Mouse (Mus musculus): Measurements from ENCODE around the gene Higd1a. TPM values are rescaled to one million over a fixed set of nuclear protein-coding genes. Genes with fewer than 3 reads are reported as not detected.

Gene Higd1a
- polyA plus RNA-seq, 1 experiment from 2014 or later: 317 TPM

DNA sequence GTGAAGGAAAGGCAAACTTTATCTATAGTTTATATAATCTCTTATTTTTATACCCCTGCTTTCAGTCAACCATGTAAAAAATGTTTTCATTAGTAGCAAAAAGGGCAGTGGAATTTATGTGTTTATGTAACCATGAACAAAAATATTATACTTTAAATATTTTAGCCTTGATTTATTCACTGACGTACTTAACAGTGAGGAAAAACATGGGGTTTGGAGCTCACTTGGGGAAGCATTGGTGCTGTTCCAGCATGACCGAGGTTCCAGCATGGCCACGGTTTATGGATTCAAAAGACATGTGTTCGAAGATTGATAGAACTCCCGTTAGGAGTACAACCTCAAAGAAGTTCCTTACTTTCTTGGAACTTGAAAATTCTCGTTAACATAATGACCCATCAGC lies 10.1 kb upstream of the Higd1a start:
- WGBS: 51% methylated on average over 6 of the region's 6 CpGs
- H3K9me3 ChIP-seq (replicated peaks; ENCODE audit: control insufficient read depth, low read length): no peaks in the 10 kb centered on the region
- peak; percentile 65; the same call in 1 of the 2 replicates for ATAC-seq (ENCODE audit: insufficient read depth, low FRiP score)
- H3K4me3 ChIP-seq (replicated peaks; ENCODE audit: low read length): no peak overlapping the region
- no peak overlapping the region for H3K4me2 ChIP-seq (ENCODE audit: low read depth, low read length)
- no peaks in the 10 kb centered on the region for H3K36me3 ChIP-seq (ENCODE audit: control insufficient read depth, insufficient read depth, low read length)
- peaks cover 19% of the 10 kb centered on the region for H3K4me1 ChIP-seq (ENCODE audit: control insufficient read depth, insufficient read depth, low read length)
- H3K9ac ChIP-seq (ENCODE audit: low read length): no peak overlapping the region
- H3K27ac ChIP-seq (ENCODE audit: low read length): peak overlapping the region; percentile 79
- H3K27me3 ChIP-seq (ENCODE audit: control insufficient read depth, insufficient read depth, low read length): no peaks in the 10 kb centered on the region

- peak overlapping the region; percentile 38; the same call in 1 of the 2 replicates for H3K4me2 ChIP-seq (ENCODE audit: low read depth, low read length)
- H3K4me3 ChIP-seq (replicated peaks; ENCODE audit: low read length): no peak overlapping the region
- H3K27me3 ChIP-seq (ENCODE audit: control insufficient read depth, insufficient read depth, low read length): no peaks in the 10 kb centered on the region
- H3K36me3 ChIP-seq (ENCODE audit: control insufficient read depth, insufficient read depth, low read length): no peaks in the 10 kb centered on the region
- H3K4me1 ChIP-seq (ENCODE audit: control insufficient read depth, insufficient read depth, low read length): peaks cover 19% of the 10 kb centered on the region
- H3K9me3 ChIP-seq (replicated peaks; ENCODE audit: control insufficient read depth, low read length): no peaks in the 10 kb centered on the region
- 46% methylated on average over 6 of the region's 6 CpGs for WGBS
- ATAC-seq (ENCODE audit: insufficient read depth, low FRiP score): peak; percentile 74; the same call in 1 of the 2 replicates
- H3K9ac ChIP-seq (ENCODE audit: low read length): no peak overlapping the region
- H3K27ac ChIP-seq (ENCODE audit: low read length): peak overlapping the region; percentile 93
Measured at GRCm38 (mm10) chr9:121867632-121868031, 9.5 kb upstream of the Higd1a start.

DNA sequence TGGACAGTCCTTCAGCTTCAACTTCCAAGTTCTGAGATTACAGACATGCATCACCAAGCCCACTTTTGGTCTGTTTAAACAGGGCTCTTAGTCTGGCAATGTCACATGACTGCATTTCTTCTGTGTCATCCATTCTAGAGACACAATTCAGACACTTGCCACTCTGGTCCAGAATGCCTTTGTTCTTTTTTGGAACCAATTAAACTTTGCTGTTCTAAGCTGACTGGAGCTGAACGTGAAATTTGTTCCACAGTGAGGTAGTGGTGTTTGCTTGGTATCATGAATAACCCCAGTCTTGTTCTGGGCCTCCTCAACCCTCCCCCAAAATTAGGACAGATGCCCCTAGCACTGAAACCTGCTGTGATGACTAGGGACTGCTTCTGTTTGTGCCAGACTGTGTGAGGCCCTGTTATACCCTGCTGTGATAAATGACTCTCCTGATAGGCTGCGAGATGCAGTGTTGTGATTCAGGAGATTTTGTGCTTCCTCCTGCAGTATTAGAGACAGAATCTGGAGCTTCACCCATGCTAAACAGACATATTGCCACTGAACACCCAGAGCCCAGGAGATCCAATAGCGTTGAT lies 7.4 kb upstream of the Higd1a start:
- H3K9ac ChIP-seq (ENCODE audit: low read length): no peak overlapping the region
- WGBS: 40% methylated on average over 3 of the region's 3 CpGs
- peaks cover 16% of the 10 kb centered on the region for H3K4me1 ChIP-seq (ENCODE audit: control insufficient read depth, insufficient read depth, low read length)
- no peak overlapping the region for H3K4me3 ChIP-seq (replicated peaks; ENCODE audit: low read length)
- H3K27me3 ChIP-seq (ENCODE audit: control insufficient read depth, insufficient read depth, low read length): no peaks in the 10 kb centered on the region
- peak overlapping the region; percentile 72 for H3K27ac ChIP-seq (ENCODE audit: low read length)
- no peak overlapping the region for H3K4me2 ChIP-seq (ENCODE audit: low read depth, low read length)
- H3K9me3 ChIP-seq (replicated peaks; ENCODE audit: control insufficient read depth, low read length): no peaks in the 10 kb centered on the region
- ATAC-seq (ENCODE audit: insufficient read depth, low FRiP score): no peak
- no peaks in the 10 kb centered on the region for H3K36me3 ChIP-seq (ENCODE audit: control insufficient read depth, insufficient read depth, low read length)

GRCm38 (mm10) chr9:121864837-121865236 lies 6.7 kb upstream of the Higd1a start:
- Histone ChIP-seq H3K4me3 (replicated peaks; ENCODE audit: low read length) (no peak overlapping the region), H3K27ac (ENCODE audit: low read length) (no peak overlapping the region), H3K4me1 (ENCODE audit: control insufficient read depth, insufficient read depth, low read length) (peaks cover 16% of the 10 kb centered on the region), H3K9me3 (replicated peaks; ENCODE audit: control insufficient read depth, low read length) (no peaks in the 10 kb centered on the region), H3K4me2 (ENCODE audit: low read depth, low read length) (no peak overlapping the region), H3K27me3 (ENCODE audit: control insufficient read depth, insufficient read depth, low read length) (no peaks in the 10 kb centered on the region), H3K9ac (ENCODE audit: low read length) (no peak overlapping the region), H3K36me3 (ENCODE audit: control insufficient read depth, insufficient read depth, low read length) (no peaks in the 10 kb centered on the region)
- 38% methylated on average over 4 of the region's 4 CpGs for WGBS
- ATAC-seq (ENCODE audit: insufficient read depth, low FRiP score): no peak

- no peak overlapping the region for H3K9ac ChIP-seq (ENCODE audit: low read length)
- H3K27ac ChIP-seq (ENCODE audit: low read length): no peak overlapping the region
- no peaks in the 10 kb centered on the region for H3K27me3 ChIP-seq (ENCODE audit: control insufficient read depth, insufficient read depth, low read length)
- peaks cover 6% of the 10 kb centered on the region; the same call in 1 of the 2 replicates for H3K36me3 ChIP-seq (ENCODE audit: control insufficient read depth, insufficient read depth, low read length)
- no peak for ATAC-seq (ENCODE audit: insufficient read depth, low FRiP score)
- 92% methylated on average over 2 of the region's 2 CpGs for WGBS
- H3K4me1 ChIP-seq (ENCODE audit: control insufficient read depth, insufficient read depth, low read length): peaks cover 13% of the 10 kb centered on the region
- H3K4me2 ChIP-seq (ENCODE audit: low read depth, low read length): no peak overlapping the region
- H3K9me3 ChIP-seq (replicated peaks; ENCODE audit: control insufficient read depth, low read length): no peaks in the 10 kb centered on the region
- H3K4me3 ChIP-seq (replicated peaks; ENCODE audit: low read length): no peak overlapping the region
Measured at GRCm38 (mm10) chr9:121860921-121861320, 2.8 kb upstream of the Higd1a start.

DNA sequence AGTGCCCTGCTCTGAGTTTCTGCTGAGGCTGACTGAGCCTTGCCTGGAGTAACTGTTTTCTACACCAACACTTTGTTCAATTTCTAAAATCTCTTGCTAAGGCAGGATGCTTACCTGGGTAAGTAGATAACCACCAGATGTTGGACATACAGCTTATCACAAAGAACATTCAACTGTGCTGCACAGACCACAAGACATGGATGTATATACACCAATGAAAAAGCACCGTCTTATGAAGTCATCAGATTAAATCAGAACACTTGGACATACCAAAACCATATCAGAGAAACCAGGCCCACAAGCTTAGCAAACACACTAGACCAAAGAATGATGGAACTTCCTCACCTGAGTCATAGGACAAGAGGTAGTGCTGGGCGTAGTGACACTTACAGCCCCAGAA lies 1.2 kb upstream of the Higd1a start:
- Histone ChIP-seq H3K9me3 (replicated peaks; ENCODE audit: control insufficient read depth, low read length) (no peaks in the 10 kb centered on the region), H3K4me1 (ENCODE audit: control insufficient read depth, insufficient read depth, low read length) (peaks cover 9% of the 10 kb centered on the region), H3K9ac (ENCODE audit: low read length) (no peak overlapping the region), H3K4me3 (replicated peaks; ENCODE audit: low read length) (no peak overlapping the region), H3K36me3 (ENCODE audit: control insufficient read depth, insufficient read depth, low read length) (peaks cover 6% of the 10 kb centered on the region; the same call in 1 of the 2 replicates), H3K4me2 (ENCODE audit: low read depth, low read length) (no peak overlapping the region), H3K27ac (ENCODE audit: low read length) (no peak overlapping the region), H3K27me3 (ENCODE audit: control insufficient read depth, insufficient read depth, low read length) (no peaks in the 10 kb centered on the region)
- no peak for ATAC-seq (ENCODE audit: insufficient read depth, low FRiP score)
- 87% methylated on average over 2 of the region's 2 CpGs for WGBS

GRCm38 (mm10) chr9:121857474-121858152 lies 549 bp downstream of the Higd1a start:
- Histone ChIP-seq H3K4me1 (ENCODE audit: control insufficient read depth, insufficient read depth, low read length) (peaks cover 15% of the 10 kb centered on the region), H3K27ac (ENCODE audit: low read length) (peak overlapping the region; percentile 99), H3K4me3 (replicated peaks; ENCODE audit: low read length) (peak overlapping the region; percentile 86), H3K4me2 (ENCODE audit: low read depth, low read length) (peak overlapping the region; percentile 64), H3K27me3 (ENCODE audit: control insufficient read depth, insufficient read depth, low read length) (no peaks in the 10 kb centered on the region), H3K36me3 (ENCODE audit: control insufficient read depth, insufficient read depth, low read length) (peaks cover 6% of the 10 kb centered on the region; the same call in 1 of the 2 replicates), H3K9me3 (replicated peaks; ENCODE audit: control insufficient read depth, low read length) (no peaks in the 10 kb centered on the region), H3K9ac (ENCODE audit: low read length) (peak overlapping the region; percentile 89)
- under 1% methylated on average over 69 of the region's 70 CpGs for WGBS
- ATAC-seq (ENCODE audit: insufficient read depth, low FRiP score): peak; percentile 98

DNA sequence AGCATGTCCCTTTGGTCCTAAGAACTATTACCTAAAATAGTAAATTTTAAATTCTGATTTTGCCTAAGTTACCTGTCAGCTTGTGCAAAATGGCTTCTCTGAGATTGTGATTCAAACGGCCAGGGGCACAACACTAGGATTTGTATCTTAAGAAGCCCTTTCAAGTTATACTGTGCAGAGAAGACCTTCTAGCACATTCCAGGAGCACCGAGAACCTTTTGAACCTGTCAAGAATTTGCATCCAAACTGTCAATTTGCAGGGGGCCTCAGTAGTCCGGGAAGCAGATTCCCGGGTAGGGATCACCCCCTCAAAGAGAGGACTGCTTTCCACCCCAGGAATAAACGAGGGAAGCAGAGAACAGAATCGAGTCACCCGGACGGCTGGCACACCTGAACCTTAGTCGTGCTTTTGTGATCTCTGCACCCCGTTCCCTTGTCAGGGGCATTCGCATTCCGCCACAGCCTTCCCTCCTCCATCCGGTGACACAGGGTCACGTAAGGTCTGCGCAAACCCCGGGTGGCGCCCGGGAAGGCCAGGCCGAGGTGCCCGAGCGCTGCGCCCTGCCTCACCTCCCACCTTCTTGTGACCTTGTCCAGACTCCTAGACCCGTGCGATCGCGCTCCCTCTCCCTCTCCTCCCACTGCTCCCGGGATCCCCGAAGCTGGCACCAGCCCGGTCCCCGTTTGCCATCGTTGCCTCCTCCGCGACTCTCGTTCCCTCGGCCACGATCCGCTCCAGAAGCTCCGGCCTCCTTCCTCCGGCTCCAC lies 1.3 kb downstream of the Higd1a start:
- peak; percentile 8; the same call in 1 of the 2 replicates for ATAC-seq (ENCODE audit: insufficient read depth, low FRiP score)

GRCm38 (mm10) chr9:121854246-121854645 lies 3.9 kb downstream of the Higd1a start:
- WGBS: 74% methylated on average over 3 of the region's 3 CpGs
- no peak overlapping the region for H3K9ac ChIP-seq (ENCODE audit: low read length)
- peak overlapping the region; percentile 45; the same call in 1 of the 2 replicates for H3K27ac ChIP-seq (ENCODE audit: low read length)
- H3K27me3 ChIP-seq (ENCODE audit: control insufficient read depth, insufficient read depth, low read length): no peaks in the 10 kb centered on the region
- H3K4me2 ChIP-seq (ENCODE audit: low read depth, low read length): 0 out of 2 replicates have a peak overlapping the region, but pooled peaks have one; percentile 21
- no peaks in the 10 kb centered on the region for H3K9me3 ChIP-seq (replicated peaks; ENCODE audit: control insufficient read depth, low read length)
- no peak for ATAC-seq (ENCODE audit: insufficient read depth, low FRiP score)
- H3K36me3 ChIP-seq (ENCODE audit: control insufficient read depth, insufficient read depth, low read length): peaks cover 5% of the 10 kb centered on the region; the same call in 1 of the 2 replicates
- peaks cover 15% of the 10 kb centered on the region for H3K4me1 ChIP-seq (ENCODE audit: control insufficient read depth, insufficient read depth, low read length)
- H3K4me3 ChIP-seq (replicated peaks; ENCODE audit: low read length): no peak overlapping the region

More for the DNA sequence above, 1.3 kb downstream of the Higd1a start:
- peak overlapping the region; percentile 99 for H3K27ac ChIP-seq (ENCODE audit: low read length)
- WGBS: under 1% methylated on average over 39 of the region's 39 CpGs
- H3K9me3 ChIP-seq (replicated peaks; ENCODE audit: control insufficient read depth, low read length): no peaks in the 10 kb centered on the region
- peaks cover 9% of the 10 kb centered on the region; the same call in 1 of the 2 replicates for H3K36me3 ChIP-seq (ENCODE audit: control insufficient read depth, insufficient read depth, low read length)
- peak overlapping the region; percentile 89 for H3K9ac ChIP-seq (ENCODE audit: low read length)
- H3K4me1 ChIP-seq (ENCODE audit: control insufficient read depth, insufficient read depth, low read length): peaks cover 15% of the 10 kb centered on the region
- peak overlapping the region; percentile 64 for H3K4me2 ChIP-seq (ENCODE audit: low read depth, low read length)
- H3K27me3 ChIP-seq (ENCODE audit: control insufficient read depth, insufficient read depth, low read length): no peaks in the 10 kb centered on the region
- H3K4me3 ChIP-seq (replicated peaks; ENCODE audit: low read length): peak overlapping the region; percentile 86
